In genomic region chr6:48016090-48016521, GRCm38 (mm10) we compare ENCODE assay signal across 8 mouse cellular contexts. TPM values are rescaled to one million over a fixed set of nuclear protein-coding genes. Genes with fewer than 3 reads are reported as not detected.
DNase-seq lines count a peak whose midpoint lies in the region; ATAC-seq and TF ChIP-seq lines count a peak whose summit lies in the region.

No protein-coding gene starts in this region.

- TF ChIP-seq POLR2A in heart, adult 2 months (IDR thresholded peaks at IDR 0.05; ENCODE audit: insufficient read depth, low read depth, low read length) = no peak

- peak overlapping the region; percentile 60 for H3K4me2 ChIP-seq in limb, embryonic 15.5 days
- peak overlapping the region; percentile 73 for H3K4me2 ChIP-seq in midbrain, embryonic 16.5 days (ENCODE audit: low read length)

- peak; percentile 80 for DNase-seq in A20 (ENCODE audit: low read depth, low spot score)
- DNase-seq in adrenal gland, postnatal 10 days = peak; percentile 83
- peak; percentile 74 for DNase-seq in embryo, embryonic 11.5 days (ENCODE audit: low read depth, low spot score)
- DNase-seq in heart, adult 2 months = peak; percentile 63 to 70
- DNase-seq in kidney, adult 11 months = peak; percentile 69
- DNase-seq in spleen, postnatal 14 days (ENCODE audit: low spot score in 2 of 2) = peak; percentile 40 to 65

- H3K4me3 ChIP-seq in heart, adult 2 months = peak overlapping the region; percentile 33
- H3K4me3 ChIP-seq in limb, embryonic 15.5 days = peak overlapping the region; percentile 37
- H3K4me3 ChIP-seq in midbrain, embryonic 16.5 days (ENCODE audit: low read depth, low read length) = peak overlapping the region; percentile 48

- H3K36me3 ChIP-seq in heart, adult 2 months (ENCODE audit: control insufficient read depth, insufficient read depth, low read length) = no peaks in the 10 kb centered on the region
- H3K36me3 ChIP-seq in limb, embryonic 15.5 days = 0 out of 2 replicates have a peak, but pooled peaks cover 9% of the 10 kb centered on the region
- no peaks in the 10 kb centered on the region for H3K36me3 ChIP-seq in midbrain, embryonic 16.5 days (ENCODE audit: control insufficient read depth, insufficient read depth, low read length)

- no peaks in the 10 kb centered on the region for H3K4me1 ChIP-seq in heart, adult 2 months (ENCODE audit: control insufficient read depth, insufficient read depth, low read length)
- H3K4me1 ChIP-seq in limb, embryonic 15.5 days = 0 out of 2 replicates have a peak, but pooled peaks cover 3% of the 10 kb centered on the region
- H3K4me1 ChIP-seq in midbrain, embryonic 16.5 days (ENCODE audit: control insufficient read depth, insufficient read depth, low read length) = peaks cover 12% of the 10 kb centered on the region

- H3K27ac ChIP-seq in heart, adult 2 months = no peak overlapping the region
- no peak overlapping the region for H3K27ac ChIP-seq in limb, embryonic 15.5 days
- H3K27ac ChIP-seq in midbrain, embryonic 16.5 days (ENCODE audit: low read length) = peak overlapping the region; percentile 22; the same call in 1 of the 2 replicates

- no peaks in the 10 kb centered on the region for H3K79me2 ChIP-seq in heart, adult 2 months (replicated peaks; ENCODE audit: control insufficient read depth, insufficient read depth, low read length)

- TF ChIP-seq CTCF in heart, adult 2 months (IDR thresholded peaks at IDR 0.05) = peak; percentile 89

- 0 out of 2 replicates have a peak, but pooled peaks cover 1% of the 10 kb centered on the region for H3K27me3 ChIP-seq in heart, adult 2 months (ENCODE audit: control insufficient read depth, insufficient read depth, low read length)
- no peaks in the 10 kb centered on the region for H3K27me3 ChIP-seq in limb, embryonic 15.5 days
- H3K27me3 ChIP-seq in midbrain, embryonic 16.5 days (ENCODE audit: control insufficient read depth, insufficient read depth, low read depth, low read length) = no peaks in the 10 kb centered on the region

- no peak for TF ChIP-seq EP300 in heart, adult 2 months (IDR thresholded peaks at IDR 0.05; ENCODE audit: insufficient read depth, low read depth, low read length)

- 2% methylated on average over 24 of the region's 24 CpGs for WGBS in heart, adult 2 months
- WGBS in limb, embryonic 15.5 days = under 1% methylated on average over 17 of the region's 24 CpGs
- under 1% methylated on average over 21 of the region's 24 CpGs for WGBS in midbrain, embryonic 16.5 days

- ATAC-seq in limb, embryonic 15.5 days (ENCODE audit: insufficient number of reproducible peaks, low FRiP score, low TSS enrichment, low read depth) = peak; percentile 82
- ATAC-seq in midbrain, embryonic 16.5 days = peak; percentile 95

- intact Hi-C loops in heart, adult 2 months (cut with DNase I) = loop anchor here (2.0 kb wide), 1 partner anchor 29 kb away; no protein-coding TSS in a partner anchor

- no peaks in the 10 kb centered on the region for H3K9me3 ChIP-seq in limb, embryonic 15.5 days
- H3K9me3 ChIP-seq in midbrain, embryonic 16.5 days (replicated peaks; ENCODE audit: control insufficient read depth, low read length, poor library complexity, severe bottlenecking) = no peaks in the 10 kb centered on the region

- no peak overlapping the region for H3K9ac ChIP-seq in heart, adult 2 months (ENCODE audit: low read depth, low read length)
- H3K9ac ChIP-seq in limb, embryonic 15.5 days = peak overlapping the region; percentile 23; the same call in 1 of the 2 replicates
- H3K9ac ChIP-seq in midbrain, embryonic 16.5 days (ENCODE audit: low read depth, low read length) = peak overlapping the region; percentile 74

RNA-seq across cellular contexts. Expression of gene Zfp777, which starts 32.6 kb away (rescaled TPM):
- total RNA-seq in adrenal gland, postnatal 10 days (2021) = 10 to 100 TPM; 25.2 to 33.8 TPM
- total RNA-seq in heart, adult 2 months (2021) = 10 to 100 TPM; 13.8 to 15.6 TPM
- polyA plus RNA-seq in heart, adult 2 months (2012; rRNA removed) = 10.0 and 15.8 TPM in 2 replicates
- polyA plus RNA-seq in limb, embryonic 15.5 days (2015; fragmentation: Nextera tagmentation; extraction: Ambion mirVana) = 7.1 and 8.0 TPM in 2 replicates
- polyA plus RNA-seq in midbrain, embryonic 16.5 days (2015; fragmentation: Nextera tagmentation; extraction: Ambion mirVana) = 14.1 TPM in 2 replicates
